Mouse (Mus musculus) midbrain, postnatal 0 days (tissue): ENCODE measurements around the gene Mthfsd. TPM values are rescaled to one million over a fixed set of nuclear protein-coding genes. Genes with fewer than 3 reads are reported as not detected.

Experiments
- ATAC-seq: fragments of 200-750 bp; cut with Nextera tagmentation; 2 replicates; pipeline ENCODE4 v1.8.0; 2017; ENCODE audit warnings: moderate number of reproducible peaks, mild to moderate bottlenecking, moderate TSS enrichment, moderate library complexity; ENCODE audit not compliant: low FRiP score
- DNase-seq: peaks from one replicate; pipeline ENCODE4 v3.0.0-alpha.2; 2015; ENCODE audit warnings: low spot score
- H3K27ac ChIP-seq: fragments of 300-500 bp; sonication (generic); 2 replicates; pipeline ENCODE4 v1.5.1; 2014; ENCODE audit warnings: low read depth, mild to moderate bottlenecking, low read length, mixed read lengths
- H3K27me3 ChIP-seq: fragments of 300-500 bp; sonication (generic); 2 replicates; pipeline ENCODE4 v1.6.1; 2014; ENCODE audit warnings: low read length, control low read depth, mixed read lengths; ENCODE audit not compliant: insufficient read depth
- H3K36me3 ChIP-seq: fragments of 300-500 bp; sonication (generic); 2 replicates; pipeline ENCODE4 v1.6.1; 2014; ENCODE audit warnings: low read length, control low read depth, mixed read lengths; ENCODE audit not compliant: insufficient read depth
- H3K4me1 ChIP-seq: fragments of 300-500 bp; sonication (generic); 2 replicates; pipeline ENCODE4 v1.6.1; 2014; ENCODE audit warnings: mild to moderate bottlenecking, control low read depth, antibody characterized with exemption, low read length, mixed read lengths; ENCODE audit not compliant: insufficient read depth
- H3K4me2 ChIP-seq: fragments of 300-500 bp; sonication (generic); 2 replicates; pipeline ENCODE4 v1.6.1; 2014; ENCODE audit warnings: low read depth, mild to moderate bottlenecking, low read length, mixed read lengths; ENCODE audit not compliant: poor library complexity, severe bottlenecking
- H3K4me3 ChIP-seq: fragments of 300-500 bp; sonication (generic); 2 replicates; pipeline ENCODE4 v1.5.1; 2014; ENCODE audit warnings: low read depth, mild to moderate bottlenecking, low read length, moderate library complexity
- H3K9ac ChIP-seq: fragments of 300-500 bp; sonication (generic); replicated peaks from 2 replicates; pipeline ENCODE4 v1.6.1; 2014; ENCODE audit warnings: mild to moderate bottlenecking, low read length, moderate library complexity, mixed read lengths; ENCODE audit not compliant: poor library complexity, severe bottlenecking
- H3K9me3 ChIP-seq: fragments of 300-500 bp; sonication (generic); 2 replicates; pipeline ENCODE4 v1.6.1; 2016; ENCODE audit warnings: low read length, control low read depth
- CTCF ChIP-seq: IDR thresholded peaks from 2 replicates; pipeline ENCODE4 v1.5.1; 2016; ENCODE audit warnings: antibody characterized with exemption, mild to moderate bottlenecking
- WGBS: fragments of 180-500 bp; shearing (Covaris S2); extraction: QIAGEN DNeasy Blood & Tissue Kit; methylation state at CpG from one replicate; pipeline ENCODE4 v1.1.7; 2014; 5-methylcytosine and 5-hydroxymethylcytosine counted together
- polyA plus RNA-seq: library from polyadenylated mRNA; unstranded; fragments of >200 nt; fragmentation: Nextera tagmentation; extraction: Ambion mirVana; gene quantifications from 2 replicates; pipeline ENCODE4 v1.2.1, GENCODE M21; 2015
- total RNA-seq: library from RNA; depleted of rRNA; stranded (reverse); fragments of >200 nt; gene quantifications from 2 replicates; pipeline ENCODE4 v1.2.3, GENCODE M21; 2014

Gene Mthfsd
- total and polyA plus RNA-seq, 2 experiments from 2014 or later: 37.2 to 53.4 TPM

DNA sequence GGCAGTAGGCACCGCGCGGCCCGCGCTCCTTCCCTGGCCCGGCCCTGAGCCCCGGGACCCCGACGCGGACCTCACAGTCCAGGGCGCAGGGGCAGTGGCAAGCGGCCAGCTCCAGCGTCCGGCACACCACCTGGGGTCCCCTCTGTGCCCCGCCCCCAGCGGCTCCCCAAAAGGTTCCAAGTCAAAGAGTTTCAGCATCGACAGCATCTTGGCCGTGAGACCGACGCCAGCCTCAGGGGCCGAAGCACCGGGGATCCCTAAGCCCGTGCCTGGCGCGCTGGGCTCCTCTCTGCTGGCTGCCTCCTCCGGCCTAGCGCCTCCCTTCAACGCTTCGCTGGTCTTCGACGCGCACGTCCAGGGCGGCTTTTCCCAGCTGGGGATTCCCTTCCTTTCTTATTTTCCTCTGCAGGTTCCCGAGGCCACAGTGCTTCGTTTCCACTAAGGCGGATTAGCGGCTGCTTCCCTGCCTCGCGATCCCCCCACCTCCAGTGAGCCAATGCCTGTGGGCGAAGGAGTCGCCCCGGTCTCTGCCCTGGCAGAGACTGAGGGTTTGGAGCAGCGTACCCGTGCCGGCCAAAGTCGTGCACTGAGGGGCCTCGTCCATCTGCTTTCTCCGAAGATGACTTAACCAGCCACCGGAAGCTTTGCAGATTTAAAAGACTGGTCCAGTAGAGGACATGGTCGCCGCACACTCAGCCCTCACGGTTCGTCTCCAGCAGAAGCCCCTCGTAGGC lies 20.5 kb upstream of the Mthfsd start:
- DNase-seq (no peak), ATAC-seq (no peak)
- Histone ChIP-seq H3K4me2 (no peak overlapping the region), H3K4me3 (peak overlapping the region; percentile 9; the same call in 1 of the 2 replicates), H3K36me3 (no peaks in the 10 kb centered on the region), H3K9me3 (no peaks in the 10 kb centered on the region), H3K27me3 (peaks cover 80% of the 10 kb centered on the region), H3K4me1 (no peaks in the 10 kb centered on the region), H3K9ac (no peak overlapping the region), H3K27ac (no peak overlapping the region)
- 1% methylated on average over 52 of the region's 55 CpGs for WGBS
- no peak for TF ChIP-seq CTCF

DNA sequence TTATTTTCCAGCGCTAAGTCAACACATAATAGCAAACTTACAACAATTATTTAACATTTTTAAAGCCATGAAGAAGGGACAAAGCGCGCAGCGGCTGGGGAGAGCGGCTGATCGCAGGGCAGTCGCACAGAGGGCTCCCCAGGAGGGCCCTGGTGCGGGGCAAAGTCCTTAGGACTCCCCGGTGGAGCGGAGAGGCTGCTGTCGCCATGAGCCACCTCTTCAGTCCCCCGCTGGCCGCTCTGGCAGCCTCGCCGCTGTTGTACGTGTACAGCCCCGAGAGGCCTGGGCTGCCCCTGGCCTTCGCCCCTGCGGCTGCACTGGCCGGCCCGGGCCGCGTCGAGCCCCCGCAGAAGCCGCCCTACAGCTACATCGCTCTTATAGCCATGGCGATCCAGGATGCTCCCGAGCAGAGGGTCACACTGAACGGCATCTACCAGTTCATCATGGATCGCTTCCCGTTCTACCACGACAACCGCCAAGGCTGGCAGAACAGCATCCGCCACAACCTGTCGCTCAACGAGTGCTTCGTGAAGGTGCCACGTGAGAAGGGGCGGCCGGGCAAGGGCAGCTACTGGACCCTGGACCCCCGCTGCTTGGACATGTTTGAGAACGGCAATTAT lies 19.7 kb upstream of the Mthfsd start, which contains the start of gene Foxl1:
Gene Foxl1, plus strand, starts transcription at position 185 of the 620 bp plus-strand sequence.
- peak within 1 kb of the TSS; percentile 9; the same call in 1 of the 2 replicates for H3K4me3 ChIP-seq
- TF ChIP-seq CTCF: no peak

DNA sequence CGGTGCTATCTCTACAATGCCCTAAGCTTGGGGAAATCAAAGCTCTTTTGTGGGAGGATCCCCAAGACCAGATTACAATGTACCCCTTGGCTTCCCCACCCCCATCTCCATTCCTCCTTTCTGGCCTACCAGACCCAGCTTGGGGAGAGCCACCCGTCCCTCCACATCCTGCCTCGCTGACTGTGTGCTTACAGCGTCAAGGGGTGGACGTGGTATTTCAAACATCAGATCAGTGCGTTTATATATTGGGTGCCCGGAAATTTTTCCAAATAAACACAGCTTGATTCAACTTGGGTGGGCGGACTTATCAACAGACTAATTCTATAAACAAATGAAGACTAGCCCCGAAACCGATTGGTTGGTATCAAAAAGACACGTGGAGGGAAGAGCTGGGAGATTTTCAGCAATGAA lies 19.1 kb upstream of the Mthfsd start:
- Histone ChIP-seq H3K4me3 (no peak overlapping the region), H3K4me2 (no peak overlapping the region), H3K4me1 (no peaks in the 10 kb centered on the region), H3K36me3 (no peaks in the 10 kb centered on the region), H3K9me3 (no peaks in the 10 kb centered on the region), H3K27ac (no peak overlapping the region), H3K9ac (no peak overlapping the region), H3K27me3 (peaks cover 92% of the 10 kb centered on the region)
- no peak for DNase-seq
- no peak for ATAC-seq
- no peak for TF ChIP-seq CTCF
- WGBS: 1% methylated on average over 11 of the region's 11 CpGs

More for the DNA sequence above, 19.7 kb upstream of the Mthfsd start, which contains the start of gene Foxl1:
- H3K27me3 ChIP-seq: peaks cover 88% of the 10 kb centered on the region
- H3K4me1 ChIP-seq: no peaks in the 10 kb centered on the region
- no peak within 1 kb of the TSS for H3K9ac ChIP-seq
- H3K27ac ChIP-seq: no peak within 1 kb of the TSS
- DNase-seq (no peak), ATAC-seq (no peak)
- no peaks in the 10 kb centered on the region for H3K9me3 ChIP-seq
- H3K36me3 ChIP-seq: no peaks in the 10 kb centered on the region
- H3K4me2 ChIP-seq: 0 out of 2 replicates have a peak within 1 kb of the TSS, but pooled peaks have one; percentile 9
- WGBS: under 1% methylated on average over 43 of the region's 43 CpGs

DNA sequence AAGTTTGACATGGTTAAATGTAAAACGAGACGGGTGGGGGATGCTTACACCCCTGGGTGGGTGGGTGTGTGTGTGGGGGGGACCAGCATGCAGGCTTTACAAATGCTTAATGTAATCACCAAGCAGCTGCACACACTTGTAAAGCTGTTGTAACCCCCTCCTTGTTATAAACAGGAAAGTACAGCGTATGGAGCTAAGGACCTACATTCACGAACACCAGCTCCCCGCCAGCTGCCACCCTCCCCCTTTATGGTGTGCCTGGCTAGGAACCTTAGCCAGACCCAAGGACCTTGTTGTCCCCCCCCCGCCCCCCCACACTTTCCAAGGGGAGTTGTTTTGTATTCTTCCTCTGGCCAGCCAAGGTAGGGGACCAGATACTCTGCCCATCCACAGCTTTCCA lies 18.5 kb upstream of the Mthfsd start:
- H3K9me3 ChIP-seq: no peaks in the 10 kb centered on the region
- no peaks in the 10 kb centered on the region for H3K4me1 ChIP-seq
- H3K36me3 ChIP-seq: no peaks in the 10 kb centered on the region
- H3K27me3 ChIP-seq: peaks cover 92% of the 10 kb centered on the region
- WGBS: 4% methylated on average over 6 of the region's 6 CpGs
- H3K4me3 ChIP-seq: no peak overlapping the region
- TF ChIP-seq CTCF: no peak
- H3K27ac ChIP-seq: no peak overlapping the region
- no peak overlapping the region for H3K9ac ChIP-seq
- no peak for DNase-seq
- H3K4me2 ChIP-seq: no peak overlapping the region
- no peak for ATAC-seq

GRCm38 (mm10) chr8:121126191-121126590 lies 18.0 kb upstream of the Mthfsd start:
- peaks cover 93% of the 10 kb centered on the region for H3K27me3 ChIP-seq
- H3K27ac ChIP-seq: no peak overlapping the region
- WGBS: 9% methylated on average over 6 of the region's 6 CpGs
- TF ChIP-seq CTCF: no peak
- no peak for ATAC-seq
- no peaks in the 10 kb centered on the region for H3K4me1 ChIP-seq
- H3K36me3 ChIP-seq: no peaks in the 10 kb centered on the region
- DNase-seq: no peak
- no peak overlapping the region for H3K4me3 ChIP-seq
- H3K4me2 ChIP-seq: no peak overlapping the region
- H3K9me3 ChIP-seq: no peaks in the 10 kb centered on the region
- no peak overlapping the region for H3K9ac ChIP-seq

DNA sequence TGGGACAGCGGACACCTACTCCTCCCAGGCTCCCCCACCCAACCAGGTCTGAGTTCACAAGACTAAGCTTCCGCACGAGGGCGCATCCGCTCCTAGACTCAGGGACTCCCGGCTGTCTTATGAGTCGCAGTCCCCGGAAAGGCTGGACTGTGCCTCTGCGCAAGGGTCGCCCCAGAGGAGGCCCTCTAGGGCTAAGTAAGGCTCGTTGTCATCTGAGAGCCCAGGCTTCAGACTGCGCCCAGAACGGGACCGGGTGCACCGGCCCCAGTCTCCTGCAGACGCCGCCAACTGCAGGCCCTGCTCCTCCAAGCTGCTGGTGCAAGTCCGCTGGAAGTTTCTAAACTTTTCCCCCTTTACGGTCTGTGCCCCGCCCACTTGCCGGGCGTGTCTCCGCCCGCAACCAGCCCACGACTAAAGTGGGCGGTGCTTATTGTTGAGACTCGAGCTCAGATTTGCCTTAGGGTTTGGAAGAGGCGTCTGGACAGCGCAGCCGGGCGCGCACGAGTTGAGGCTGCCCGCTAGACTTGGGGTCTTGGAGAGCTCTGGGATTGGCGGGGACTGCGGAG lies 17.2 kb upstream of the Mthfsd start:
- ATAC-seq (no peak), DNase-seq (peak; percentile 80)
- Histone ChIP-seq H3K9ac (no peak overlapping the region), H3K9me3 (no peaks in the 10 kb centered on the region), H3K36me3 (no peaks in the 10 kb centered on the region), H3K27me3 (peaks cover 93% of the 10 kb centered on the region), H3K4me2 (peak overlapping the region; percentile 26; the same call in 1 of the 2 replicates), H3K4me1 (no peaks in the 10 kb centered on the region), H3K27ac (no peak overlapping the region), H3K4me3 (no peak overlapping the region)
- under 1% methylated on average over 34 of the region's 36 CpGs for WGBS
- peak; percentile 70 for TF ChIP-seq CTCF
